Mouse (Mus musculus): ENCODE measurements around the gene Taar7f.
"Not testable (repeated sequence)": the region's sequence is repeated elsewhere in the genome, so short reads cannot be mapped to it uniquely, and the experiment has no call there.

Taar7f gene

DNA sequence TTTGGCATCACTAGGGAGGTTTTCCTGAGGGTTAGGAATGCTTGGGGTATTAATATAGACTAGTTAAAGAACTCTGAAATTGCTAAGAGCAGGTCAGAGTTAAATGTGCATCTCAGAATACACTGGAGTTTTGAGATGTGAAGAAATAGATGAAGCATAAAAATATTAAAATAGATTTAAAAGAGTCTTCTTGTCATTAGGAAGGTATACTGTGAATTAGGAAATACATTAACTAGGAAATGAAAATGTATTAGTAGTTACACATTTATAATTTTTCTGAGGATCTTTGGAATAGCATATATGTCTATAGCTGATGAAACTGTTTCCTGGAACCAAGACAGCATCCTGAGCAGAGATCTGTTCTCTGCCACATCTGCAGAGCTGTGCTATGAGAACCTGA lies at the start of gene Taar7f:
Gene Taar7f (plus strand): TSS at position 301 of the 400 bp plus-strand sequence.
- no peak for ATAC-seq (ENCODE audit: insufficient number of reproducible peaks, low FRiP score, low TSS enrichment)

GRCm38 (mm10) chr10:23999639-24000038 lies 49.7 kb upstream of the Taar7f start, which contains the start of gene Taar7b:
TSS of gene Taar7b (plus strand) at chr10:23999939.
- no peak for ATAC-seq (ENCODE audit: insufficient number of reproducible peaks, low FRiP score, low TSS enrichment)

DNA sequence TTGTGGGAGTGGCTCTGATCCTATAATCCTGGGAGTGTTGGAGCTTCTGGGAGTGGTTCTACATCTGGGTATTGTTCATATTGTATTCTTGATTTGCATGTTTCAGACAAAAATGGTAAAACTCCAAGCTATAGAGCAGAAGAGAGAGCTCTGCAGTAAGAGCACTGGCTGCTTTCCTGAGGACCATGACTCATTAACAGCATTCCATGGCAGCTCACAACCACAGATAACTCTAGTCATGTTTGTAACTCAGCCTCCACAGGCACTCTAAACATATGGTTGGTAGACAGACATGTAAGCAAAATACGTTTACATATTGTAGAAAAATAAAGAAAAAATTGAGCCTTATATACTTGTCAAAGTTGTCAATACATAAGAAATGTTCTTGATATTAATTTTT lies 42.9 kb upstream of the Taar7f start:
- ATAC-seq (ENCODE audit: insufficient number of reproducible peaks, low FRiP score, low TSS enrichment) = no peak

GRCm38 (mm10) chr10:24007034-24007433 lies 42.3 kb upstream of the Taar7f start:
- no peak for ATAC-seq (ENCODE audit: insufficient number of reproducible peaks, low FRiP score, low TSS enrichment)

GRCm38 (mm10) chr10:24008143-24008542 lies 41.2 kb upstream of the Taar7f start:
- no peak for ATAC-seq (ENCODE audit: insufficient number of reproducible peaks, low FRiP score, low TSS enrichment)

DNA sequence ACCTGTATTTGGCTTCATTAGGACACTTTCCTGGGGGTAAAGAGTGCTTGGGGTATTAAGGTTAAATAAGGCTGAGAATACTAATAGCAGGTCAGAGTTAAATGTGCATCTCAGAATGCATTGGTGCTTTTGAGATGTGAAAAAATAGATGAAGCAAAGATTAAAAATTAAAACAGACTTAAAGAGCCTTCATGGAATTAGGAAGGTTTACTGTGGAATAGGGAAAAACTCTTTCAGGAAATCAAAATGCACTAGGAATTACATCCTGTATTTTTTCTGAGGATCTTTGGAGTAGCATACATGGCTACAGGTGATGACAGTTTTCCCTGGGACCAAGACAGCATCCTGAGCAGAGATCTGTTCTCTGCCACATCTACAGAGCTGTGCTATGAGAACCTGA lies 22.4 kb upstream of the Taar7f start, which contains the start of gene Taar7d:
Gene Taar7d (plus strand): TSS at position 301 of the 400 bp plus-strand sequence.
- no peak for ATAC-seq (ENCODE audit: insufficient number of reproducible peaks, low FRiP score, low TSS enrichment)

DNA sequence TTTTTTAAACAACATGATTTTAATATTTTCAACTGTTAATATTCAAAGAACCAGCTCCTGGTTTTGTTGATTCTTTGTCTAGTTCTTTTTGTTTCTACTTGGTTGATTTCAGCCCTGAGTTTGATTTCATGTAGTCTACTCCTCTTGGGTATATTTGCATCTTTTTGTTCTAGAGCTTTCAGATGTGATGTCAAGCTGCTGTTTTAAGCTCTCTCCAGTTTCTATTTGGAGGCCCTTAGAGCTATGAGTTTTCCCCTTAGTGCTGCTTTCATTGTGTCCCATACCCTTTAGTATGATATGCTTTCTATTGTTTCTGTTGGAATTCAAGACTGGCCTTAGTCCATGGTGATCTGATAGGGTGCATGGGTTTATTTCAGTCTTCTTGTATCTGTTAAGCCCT lies 18.0 kb upstream of the Taar7f start:
- ATAC-seq (ENCODE audit: insufficient number of reproducible peaks, low FRiP score, low TSS enrichment) = no peak

- ATAC-seq (ENCODE audit: insufficient number of reproducible peaks, low FRiP score, low TSS enrichment) = no peak
These were observed 12.0 kb upstream of the Taar7f start, which contains the start of gene Taar7e for GRCm38 (mm10) chr10:24037314-24037713. TSS of gene Taar7e (plus strand) at chr10:24037614.

GRCm38 (mm10) chr10:24040120-24040869 lies 9.0 kb upstream of the Taar7f start:
- ATAC-seq (ENCODE audit: insufficient number of reproducible peaks, low FRiP score, low TSS enrichment) = no peak

DNA sequence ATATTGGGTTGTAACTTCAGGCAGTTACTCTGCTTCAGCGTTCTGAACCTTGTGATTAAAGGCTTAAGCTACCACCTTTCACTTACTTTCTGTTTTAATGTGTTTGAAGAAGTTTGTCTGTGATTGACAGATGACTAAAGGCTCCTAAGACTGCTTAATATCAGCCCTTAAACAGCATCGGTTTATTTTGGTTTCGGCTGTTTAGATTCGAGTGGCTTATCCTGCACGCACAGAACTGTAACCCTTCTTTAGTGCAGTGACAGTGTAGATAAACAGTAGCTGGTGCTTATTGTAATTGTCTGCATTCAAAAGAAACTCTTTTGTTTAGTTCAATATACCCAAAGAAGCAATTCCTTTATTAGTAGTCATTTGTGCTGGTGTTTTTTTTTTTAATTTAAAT lies 2.7 kb downstream of the Taar7f start:
- ATAC-seq (ENCODE audit: insufficient number of reproducible peaks, low FRiP score, low TSS enrichment) = no peak

DNA sequence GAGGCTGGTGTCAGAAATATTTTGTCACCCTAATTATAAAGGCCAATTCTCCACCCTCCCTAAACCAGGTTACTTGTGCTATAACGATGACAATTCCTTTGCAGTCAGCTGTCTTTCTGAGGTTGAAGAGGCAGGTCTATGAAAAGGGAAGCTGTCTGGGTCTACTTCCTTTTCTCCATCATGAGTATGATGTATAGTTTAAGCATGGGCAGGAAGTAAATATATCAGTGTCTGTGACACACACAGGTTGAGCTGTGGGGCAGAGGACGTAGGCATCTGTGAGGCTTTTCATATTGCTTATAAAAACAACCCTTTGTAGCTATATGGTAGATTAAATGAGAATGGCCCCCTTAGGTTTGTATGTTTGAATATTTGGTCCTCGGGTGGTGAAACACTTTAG lies 9.7 kb downstream of the Taar7f start:
- ATAC-seq (ENCODE audit: insufficient number of reproducible peaks, low FRiP score, low TSS enrichment) = no peak

DNA sequence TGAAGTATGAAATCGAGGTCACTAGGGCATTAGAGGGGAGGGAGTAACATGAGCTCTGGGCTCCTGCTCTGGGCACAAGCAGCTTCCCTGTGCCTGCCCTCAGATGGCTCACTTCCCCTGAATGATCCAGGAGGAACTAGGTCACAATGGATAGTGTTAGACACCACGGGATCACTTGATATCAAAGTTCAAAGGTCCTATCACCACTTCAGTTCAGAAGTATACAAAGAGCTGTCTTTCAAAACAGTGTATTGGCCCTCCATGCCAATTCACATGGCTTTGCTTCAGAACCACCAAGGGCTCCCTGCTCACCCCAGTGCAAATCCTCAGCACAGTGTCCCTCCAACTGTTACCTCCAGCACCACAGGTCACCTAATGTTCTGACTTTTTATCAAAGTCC lies 25.4 kb downstream of the Taar7f start:
- not testable (repeated sequence) for ATAC-seq (ENCODE audit: insufficient number of reproducible peaks, low FRiP score, low TSS enrichment)

GRCm38 (mm10) chr10:24076200-24076599 lies 26.9 kb downstream of the Taar7f start, which contains the start of gene Taar8a:
TSS of gene Taar8a (plus strand) at chr10:24076500.
- ATAC-seq (ENCODE audit: insufficient number of reproducible peaks, low FRiP score, low TSS enrichment) = not testable (repeated sequence)

- peak; percentile 45; the same call in 1 of the 2 replicates for ATAC-seq (ENCODE audit: insufficient number of reproducible peaks, low FRiP score, low TSS enrichment)
These were observed 30.9 kb downstream of the Taar7f start for GRCm38 (mm10) chr10:24080166-24080565.

GRCm38 (mm10) chr10:24085936-24086335 lies 36.6 kb downstream of the Taar7f start:
- no peak for ATAC-seq (ENCODE audit: insufficient number of reproducible peaks, low FRiP score, low TSS enrichment)

- ATAC-seq (ENCODE audit: insufficient number of reproducible peaks, low FRiP score, low TSS enrichment) = no peak
These were observed 37.2 kb downstream of the Taar7f start for GRCm38 (mm10) chr10:24086555-24086954.

DNA sequence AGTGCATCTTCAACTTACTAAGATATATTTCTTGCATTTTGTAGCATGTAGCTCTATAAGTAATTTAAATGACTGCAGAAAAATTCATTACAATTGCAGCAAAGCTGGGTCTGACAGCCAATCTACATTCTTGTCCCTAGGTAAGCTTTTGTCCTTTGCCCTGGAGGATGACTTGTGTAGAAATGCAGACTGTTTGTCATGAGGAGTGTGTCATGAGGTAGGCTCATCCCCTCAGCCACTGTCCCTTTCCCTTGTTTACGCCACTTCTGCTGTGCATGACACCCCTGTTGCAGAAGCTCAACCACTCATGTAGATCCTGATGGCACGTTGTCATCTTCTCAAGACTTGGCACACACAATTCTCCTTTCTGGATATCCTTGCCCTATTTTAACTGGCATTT lies 37.9 kb downstream of the Taar7f start:
- ATAC-seq (ENCODE audit: insufficient number of reproducible peaks, low FRiP score, low TSS enrichment) = no peak

DNA sequence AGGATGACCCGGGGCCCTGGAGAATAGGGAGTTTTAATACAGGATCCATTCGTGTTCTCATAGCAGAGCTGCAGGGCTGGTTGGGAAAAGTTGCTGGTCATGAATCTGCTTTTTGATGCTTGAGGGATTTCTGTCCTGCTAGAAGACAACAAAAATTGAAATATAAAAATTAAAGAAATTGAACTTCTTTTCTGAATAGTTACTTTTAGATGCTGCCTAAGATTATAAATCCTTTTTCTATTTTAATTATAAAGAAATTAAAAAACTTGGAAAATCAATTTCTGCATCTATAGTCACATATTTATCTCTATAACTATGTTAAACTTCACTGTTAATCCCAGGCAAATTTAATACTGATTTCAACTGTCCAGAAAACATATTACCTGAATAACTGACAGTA lies 42.9 kb downstream of the Taar7f start, which contains the start of gene Taar8b:
Gene Taar8b (minus strand): TSS at position 101 of the 400 bp plus-strand sequence.
- no peak for ATAC-seq (ENCODE audit: insufficient number of reproducible peaks, low FRiP score, low TSS enrichment)

DNA sequence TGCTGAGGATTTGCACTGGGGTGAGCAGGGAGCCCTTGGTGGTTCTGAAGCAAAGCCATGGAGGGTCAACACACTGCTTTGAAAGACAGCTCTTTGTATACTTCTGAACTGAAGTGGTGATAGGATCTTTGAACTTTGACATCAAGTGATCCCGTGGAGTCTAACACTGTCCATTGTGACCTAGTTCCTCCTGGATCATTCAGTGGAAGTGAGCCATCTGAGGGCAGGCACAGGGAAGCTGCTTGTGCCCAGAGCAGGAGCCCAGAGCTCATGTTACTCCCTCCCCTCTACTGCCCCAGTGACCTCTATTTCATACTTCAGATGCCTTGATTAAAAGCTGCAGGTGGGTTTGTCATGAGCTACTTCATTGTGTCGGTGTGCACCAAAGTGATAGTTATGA lies 47.7 kb downstream of the Taar7f start:
- ATAC-seq (ENCODE audit: insufficient number of reproducible peaks, low FRiP score, low TSS enrichment) = not testable (repeated sequence)

Data from cerebellum, adult (tissue).